Mouse (Mus musculus): Measurements from ENCODE around the gene Clec4b2. TPM values are rescaled to one million over a fixed set of nuclear protein-coding genes. Genes with fewer than 3 reads are reported as not detected.
A peak's percentile ranks its signal among the peaks of the same experiment; 100 is the strongest.
"Not testable (repeated sequence)": the region's sequence is repeated elsewhere in the genome, so short reads cannot be mapped to it uniquely, and the experiment has no call there.

Clec4b2 gene
- polyA plus RNA-seq, 1 experiment from 2014 or later, result not detected

- TF ChIP-seq CTCF (IDR thresholded peaks at IDR 0.05; ENCODE audit: low read depth) (no peak), EP300 (optimal IDR thresholded peaks at IDR 0.05) (no peak)
- Histone ChIP-seq H3K27me3 (ENCODE audit: control insufficient read depth, insufficient read depth, low read length) (no peaks in the 10 kb centered on the region), H3K27ac (replicated peaks) (no peak overlapping the region), H3K4me2 (replicated peaks; ENCODE audit: low read depth) (no peak overlapping the region), H3K9ac (ENCODE audit: low read length) (no peak overlapping the region), H3K4me3 (ENCODE audit: low read depth, low read length) (no peak overlapping the region), H3K4me1 (replicated peaks; ENCODE audit: control insufficient read depth, insufficient read depth) (no peaks in the 10 kb centered on the region), H3K9me3 (ENCODE audit: control insufficient read depth, low read length) (no peaks in the 10 kb centered on the region), H3K36me3 (ENCODE audit: control insufficient read depth, insufficient read depth, low read length) (no peaks in the 10 kb centered on the region)
- 65% methylated on average over 1 of the region's 1 CpGs for WGBS
- DNase-seq (ENCODE audit: low spot score) (no peak), ATAC-seq (ENCODE audit: low FRiP score, low TSS enrichment) (no peak)
Observed at GRCm38 (mm10) chr6:123175549-123175948, 2.9 kb downstream of the Clec4b2 start.

DNA sequence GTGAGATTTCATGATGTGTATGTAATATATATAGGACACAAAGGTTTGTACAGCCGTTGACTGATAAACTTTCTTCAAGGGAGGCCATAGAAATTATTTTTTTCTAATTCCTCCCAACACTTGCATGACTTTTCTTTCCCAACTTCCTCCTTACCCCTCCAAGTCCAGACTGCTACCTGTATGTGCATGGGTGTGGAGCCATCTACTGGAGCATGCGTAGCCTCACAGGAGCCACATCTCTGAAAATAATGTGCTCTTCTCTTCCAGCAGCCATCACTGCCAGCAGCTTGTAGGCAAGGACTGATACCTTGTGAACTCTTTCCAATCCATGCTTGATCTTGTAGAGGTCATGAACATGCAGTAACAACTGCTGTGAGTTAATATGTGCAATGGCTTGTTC lies 12.2 kb downstream of the Clec4b2 start:
- H3K27me3 ChIP-seq (ENCODE audit: control insufficient read depth, insufficient read depth, low read length); H3K36me3 ChIP-seq (ENCODE audit: control insufficient read depth, insufficient read depth, low read length); H3K9me3 ChIP-seq (ENCODE audit: control insufficient read depth, low read length); ATAC-seq (ENCODE audit: low FRiP score, low TSS enrichment); H3K27ac ChIP-seq (replicated peaks); H3K9ac ChIP-seq (ENCODE audit: low read length); H3K4me1 ChIP-seq (replicated peaks; ENCODE audit: control insufficient read depth, insufficient read depth); H3K4me2 ChIP-seq (replicated peaks; ENCODE audit: low read depth); DNase-seq (ENCODE audit: low spot score); H3K4me3 ChIP-seq (ENCODE audit: low read depth, low read length): not testable (repeated sequence)
- peak; percentile 48 for TF ChIP-seq CTCF (IDR thresholded peaks at IDR 0.05; ENCODE audit: low read depth)
- WGBS, result 64% methylated on average over 2 of the region's 2 CpGs

GRCm38 (mm10) chr6:123207187-123208076 lies 34.7 kb downstream of the Clec4b2 start:
- Histone ChIP-seq H3K9ac (ENCODE audit: low read length) (no peak overlapping the region), H3K9me3 (ENCODE audit: control insufficient read depth, low read length) (no peaks in the 10 kb centered on the region), H3K27me3 (ENCODE audit: control insufficient read depth, insufficient read depth, low read length) (no peaks in the 10 kb centered on the region), H3K4me3 (ENCODE audit: low read depth, low read length) (no peak overlapping the region), H3K27ac (replicated peaks) (no peak overlapping the region), H3K36me3 (ENCODE audit: control insufficient read depth, insufficient read depth, low read length) (no peaks in the 10 kb centered on the region), H3K4me2 (replicated peaks; ENCODE audit: low read depth) (no peak overlapping the region), H3K4me1 (replicated peaks; ENCODE audit: control insufficient read depth, insufficient read depth) (no peaks in the 10 kb centered on the region)
- 77% methylated on average over 1 of the region's 1 CpGs for WGBS
- no peak for TF ChIP-seq CTCF (IDR thresholded peaks at IDR 0.05; ENCODE audit: low read depth)
- no peak for TF ChIP-seq EP300 (optimal IDR thresholded peaks at IDR 0.05)
- ATAC-seq (ENCODE audit: low FRiP score, low TSS enrichment), result no peak
- DNase-seq (ENCODE audit: low spot score), result no peak

- not testable (repeated sequence) for H3K4me1 ChIP-seq (replicated peaks; ENCODE audit: control insufficient read depth, insufficient read depth); H3K9me3 ChIP-seq (ENCODE audit: control insufficient read depth, low read length); H3K36me3 ChIP-seq (ENCODE audit: control insufficient read depth, insufficient read depth, low read length); H3K4me2 ChIP-seq (replicated peaks; ENCODE audit: low read depth); H3K4me3 ChIP-seq (ENCODE audit: low read depth, low read length); H3K27ac ChIP-seq (replicated peaks); H3K27me3 ChIP-seq (ENCODE audit: control insufficient read depth, insufficient read depth, low read length); H3K9ac ChIP-seq (ENCODE audit: low read length); ATAC-seq (ENCODE audit: low FRiP score, low TSS enrichment); DNase-seq (ENCODE audit: low spot score)
Observed at GRCm38 (mm10) chr6:123208077-123208439, 35.4 kb downstream of the Clec4b2 start.

DNA sequence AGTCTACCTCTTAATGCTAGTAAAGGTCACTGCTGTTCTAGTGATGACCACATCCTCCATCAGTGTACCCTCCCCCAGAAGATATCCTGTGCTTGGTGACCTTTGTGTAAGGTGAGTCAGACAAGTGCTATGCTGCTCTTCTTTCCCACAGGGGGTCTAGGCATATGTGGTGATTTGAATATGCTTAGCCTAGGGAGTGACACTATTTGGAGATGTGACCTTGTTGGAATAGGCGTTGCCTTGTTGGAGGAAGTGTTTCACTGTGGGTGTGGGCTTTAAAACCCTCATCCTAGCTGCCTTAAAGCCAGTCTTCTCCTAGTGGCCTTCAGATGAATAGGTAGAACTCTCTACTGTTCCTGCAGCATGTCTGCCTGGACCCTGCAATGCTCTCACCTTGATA lies 39.0 kb downstream of the Clec4b2 start:
- H3K4me1 ChIP-seq (replicated peaks; ENCODE audit: control insufficient read depth, insufficient read depth), result no peaks in the 10 kb centered on the region
- no peak overlapping the region for H3K4me3 ChIP-seq (ENCODE audit: low read depth, low read length)
- H3K9me3 ChIP-seq (ENCODE audit: control insufficient read depth, low read length), result no peaks in the 10 kb centered on the region
- no peaks in the 10 kb centered on the region for H3K27me3 ChIP-seq (ENCODE audit: control insufficient read depth, insufficient read depth, low read length)
- TF ChIP-seq EP300 (optimal IDR thresholded peaks at IDR 0.05) (no peak), CTCF (IDR thresholded peaks at IDR 0.05; ENCODE audit: low read depth) (no peak)
- DNase-seq (ENCODE audit: low spot score) (no peak), ATAC-seq (ENCODE audit: low FRiP score, low TSS enrichment) (no peak)
- no peak overlapping the region for H3K9ac ChIP-seq (ENCODE audit: low read length)
- no peak overlapping the region for H3K27ac ChIP-seq (replicated peaks)
- no peaks in the 10 kb centered on the region for H3K36me3 ChIP-seq (ENCODE audit: control insufficient read depth, insufficient read depth, low read length)
- 82% methylated on average over 1 of the region's 1 CpGs for WGBS
- no peak overlapping the region for H3K4me2 ChIP-seq (replicated peaks; ENCODE audit: low read depth)

- no peaks in the 10 kb centered on the region for H3K9me3 ChIP-seq (ENCODE audit: control insufficient read depth, low read length)
- no peaks in the 10 kb centered on the region for H3K36me3 ChIP-seq (ENCODE audit: control insufficient read depth, insufficient read depth, low read length)
- no peak for ATAC-seq (ENCODE audit: low FRiP score, low TSS enrichment)
- H3K27ac ChIP-seq (replicated peaks), result no peak overlapping the region
- TF ChIP-seq EP300 (optimal IDR thresholded peaks at IDR 0.05) (no peak), CTCF (IDR thresholded peaks at IDR 0.05; ENCODE audit: low read depth) (no peak)
- WGBS, result 51% methylated on average over 2 of the region's 2 CpGs
- H3K4me1 ChIP-seq (replicated peaks; ENCODE audit: control insufficient read depth, insufficient read depth), result no peaks in the 10 kb centered on the region
- H3K9ac ChIP-seq (ENCODE audit: low read length), result no peak overlapping the region
- H3K27me3 ChIP-seq (ENCODE audit: control insufficient read depth, insufficient read depth, low read length), result no peaks in the 10 kb centered on the region
- H3K4me2 ChIP-seq (replicated peaks; ENCODE audit: low read depth), result no peak overlapping the region
- no peak for DNase-seq (ENCODE audit: low spot score)
- H3K4me3 ChIP-seq (ENCODE audit: low read depth, low read length), result no peak overlapping the region
Observed at GRCm38 (mm10) chr6:123227519-123228166, 55.0 kb downstream of the Clec4b2 start.

All from stomach, postnatal 0 days (tissue).